Mouse (Mus musculus) heart, postnatal 0 days (tissue): ENCODE data around the gene Cadm2. TPM values are rescaled to one million over a fixed set of nuclear protein-coding genes. Genes with fewer than 3 reads are reported as not detected.

Source experiments
- ATAC-seq: fragments of 200-750 bp; cut with Nextera tagmentation; 2 replicates; pipeline ENCODE4 v1.8.0; 2017; ENCODE audit warnings: low read depth, moderate number of reproducible peaks, moderate library complexity; ENCODE audit not compliant: insufficient read depth
- DNase-seq: peaks from one replicate; pipeline ENCODE4 v3.0.0-alpha.2; 2016; ENCODE audit warnings: low spot score
- H3K27ac ChIP-seq: fragments of 300-500 bp; sonication (generic); 2 replicates; pipeline ENCODE4 v1.5.1; 2014; ENCODE audit warnings: low read depth, mild to moderate bottlenecking
- H3K27me3 ChIP-seq: fragments of 300-500 bp; sonication (generic); 2 replicates; pipeline ENCODE4 v1.6.1; 2014; ENCODE audit warnings: low read length, mixed read lengths; ENCODE audit not compliant: control insufficient read depth, insufficient read depth
- H3K36me3 ChIP-seq: fragments of 300-500 bp; sonication (generic); replicated peaks from 2 replicates; pipeline ENCODE4 v1.6.1; 2014; ENCODE audit warnings: low read length, mixed read lengths; ENCODE audit not compliant: control insufficient read depth, insufficient read depth
- H3K4me1 ChIP-seq: fragments of 300-500 bp; sonication (generic); 2 replicates; pipeline ENCODE4 v1.6.1; 2014; ENCODE audit warnings: antibody characterized with exemption; ENCODE audit not compliant: control insufficient read depth, insufficient read depth
- H3K4me2 ChIP-seq: fragments of 300-500 bp; sonication (generic); 2 replicates; pipeline ENCODE4 v1.6.1; 2014; ENCODE audit warnings: low read depth, mild to moderate bottlenecking, low read length, moderate library complexity
- H3K4me3 ChIP-seq: fragments of 300-500 bp; sonication (generic); 2 replicates; pipeline ENCODE4 v1.5.1; 2014; ENCODE audit warnings: low read depth, low read length
- H3K9ac ChIP-seq: fragments of 300-500 bp; sonication (generic); replicated peaks from 2 replicates; pipeline ENCODE4 v1.6.1; 2014; ENCODE audit warnings: low read depth, low read length, mixed read lengths
- H3K9me3 ChIP-seq: fragments of 300-500 bp; sonication (generic); replicated peaks from 2 replicates; pipeline ENCODE4 v1.6.1; 2016; ENCODE audit warnings: low read length; ENCODE audit not compliant: control insufficient read depth
- CTCF ChIP-seq: IDR thresholded peaks from 2 replicates; pipeline ENCODE4 v1.5.1; 2016; ENCODE audit warnings: antibody characterized with exemption, control low read depth, low read depth
- EP300 ChIP-seq: IDR thresholded peaks from 2 replicates; pipeline ENCODE4 v1.6.1; 2016; ENCODE audit warnings: antibody characterized with exemption, low read depth
- WGBS: fragments of 180-500 bp; shearing (Covaris S2); extraction: QIAGEN DNeasy Blood & Tissue Kit; methylation state at CpG from one replicate; pipeline ENCODE4 v1.1.7; 2014; 5-methylcytosine and 5-hydroxymethylcytosine counted together
- polyA plus RNA-seq: library from polyadenylated mRNA; unstranded; fragments of >200 nt; fragmentation: Nextera tagmentation; extraction: Ambion mirVana; gene quantifications from 2 replicates; pipeline ENCODE4 v1.2.1, GENCODE M21; 2015
- total RNA-seq: library from RNA; depleted of rRNA; stranded (reverse); fragments of >200 nt; gene quantifications from 2 replicates; pipeline ENCODE4 v1.2.3, GENCODE M21; 2014; ENCODE audit warnings: low replicate concordance

The Cadm2 gene
- total and polyA plus RNA-seq, 2 experiments from 2014 or later = 1.0 TPM; not detected in 1

DNA sequence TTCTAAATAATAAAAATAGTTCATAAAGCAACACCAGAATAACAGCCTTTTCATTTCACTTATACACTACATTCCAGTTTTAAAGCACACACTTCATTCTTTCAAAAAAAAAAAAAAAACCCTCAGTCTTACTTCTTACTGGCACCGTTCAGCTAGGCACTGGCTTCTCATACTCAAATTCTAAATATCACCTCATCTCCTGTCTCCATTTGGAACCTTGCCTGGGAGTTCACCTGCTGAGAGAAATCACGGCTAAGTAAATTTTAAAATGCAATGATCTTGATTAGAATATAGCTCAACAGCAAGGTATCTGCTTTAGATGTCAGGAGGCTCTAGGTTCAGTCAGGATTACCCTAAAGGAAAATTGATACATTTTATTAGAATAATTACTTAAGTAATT lies 210.2 kb downstream of the Cadm2 start:
- DNase-seq (no peak), ATAC-seq (no peak)
- Histone ChIP-seq H3K27ac (no peak overlapping the region), H3K4me2 (no peak overlapping the region), H3K4me1 (no peaks in the 10 kb centered on the region), H3K36me3 (no peaks in the 10 kb centered on the region), H3K9me3 (no peaks in the 10 kb centered on the region), H3K9ac (no peak overlapping the region), H3K4me3 (no peak overlapping the region), H3K27me3 (no peaks in the 10 kb centered on the region)
- TF ChIP-seq EP300 (no peak), CTCF (no peak)
- 48% methylated on average over 2 of the region's 2 CpGs for WGBS

DNA sequence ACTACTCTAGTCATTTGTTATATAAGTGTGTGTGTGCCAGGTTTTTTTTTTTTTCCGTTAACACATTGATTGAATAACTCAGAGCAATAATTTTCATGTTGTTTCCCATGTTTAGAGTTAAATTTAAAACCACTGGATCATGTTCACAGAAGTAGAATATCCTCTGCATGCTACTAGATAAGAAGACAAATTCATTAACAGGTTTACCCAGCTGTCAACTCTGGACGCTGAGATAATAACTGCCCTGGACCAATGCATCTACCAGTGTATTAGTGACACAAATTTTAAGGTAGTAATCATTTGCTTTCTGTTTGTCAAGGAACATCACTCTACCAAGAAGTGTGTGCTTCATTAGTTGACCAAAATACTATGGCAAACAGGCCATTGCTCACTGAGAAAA lies 253.0 kb downstream of the Cadm2 start:
- TF ChIP-seq CTCF (no peak), EP300 (no peak)
- H3K27ac ChIP-seq = no peak overlapping the region
- no peak overlapping the region for H3K9ac ChIP-seq
- no peak for ATAC-seq
- no peaks in the 10 kb centered on the region for H3K36me3 ChIP-seq
- H3K9me3 ChIP-seq = no peaks in the 10 kb centered on the region
- 62% methylated on average over 2 of the region's 2 CpGs for WGBS
- no peaks in the 10 kb centered on the region for H3K27me3 ChIP-seq
- H3K4me2 ChIP-seq = no peak overlapping the region
- DNase-seq = no peak
- H3K4me3 ChIP-seq = no peak overlapping the region
- H3K4me1 ChIP-seq = no peaks in the 10 kb centered on the region

DNA sequence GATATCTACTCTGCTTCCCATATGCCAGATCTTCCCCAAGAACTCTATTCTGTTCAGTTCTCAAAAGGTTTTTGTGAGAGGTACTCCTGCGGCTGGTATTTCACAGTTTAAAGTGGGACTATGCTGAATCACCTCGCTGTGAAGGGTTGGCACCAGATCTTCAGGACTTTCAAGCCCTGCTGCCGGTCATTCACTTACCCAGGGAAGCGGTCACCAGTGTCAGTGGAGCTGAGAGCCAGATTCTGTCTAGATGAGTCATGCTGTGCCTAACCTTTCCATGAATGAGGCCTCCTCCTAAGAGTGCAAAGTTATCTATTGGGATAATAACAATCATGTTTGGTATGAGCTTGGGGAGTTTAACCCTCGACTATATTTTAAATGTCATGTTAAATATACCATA lies 272.7 kb downstream of the Cadm2 start:
- no peaks in the 10 kb centered on the region for H3K9me3 ChIP-seq
- no peaks in the 10 kb centered on the region for H3K36me3 ChIP-seq
- WGBS = 54% methylated on average over 5 of the region's 5 CpGs
- ATAC-seq (no peak), DNase-seq (no peak)
- TF ChIP-seq EP300 (no peak), CTCF (no peak)
- H3K9ac ChIP-seq = no peak overlapping the region
- no peaks in the 10 kb centered on the region for H3K4me1 ChIP-seq
- H3K27ac ChIP-seq = no peak overlapping the region
- H3K4me3 ChIP-seq = no peak overlapping the region
- no peaks in the 10 kb centered on the region for H3K27me3 ChIP-seq
- no peak overlapping the region for H3K4me2 ChIP-seq

DNA sequence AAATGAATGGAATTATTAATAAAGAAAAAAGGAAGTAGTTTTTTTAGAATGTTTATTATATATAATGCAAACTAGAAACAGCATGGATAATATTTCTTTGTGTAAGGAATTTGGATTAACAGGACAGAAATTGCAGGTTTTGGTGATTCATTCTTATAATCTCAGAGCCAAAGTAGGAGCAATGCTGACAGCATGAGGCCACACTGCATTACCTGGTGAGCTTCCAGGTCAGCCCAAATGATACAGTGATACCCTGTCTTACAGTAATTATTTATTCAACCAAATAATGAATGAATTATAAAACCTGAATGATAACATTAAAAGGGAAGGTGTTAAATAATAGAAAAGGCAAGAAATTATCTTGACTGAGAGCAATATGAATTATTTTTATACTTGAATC lies 273.1 kb downstream of the Cadm2 start:
- no peak for DNase-seq
- no peaks in the 10 kb centered on the region for H3K27me3 ChIP-seq
- H3K4me1 ChIP-seq = no peaks in the 10 kb centered on the region
- no peak overlapping the region for H3K4me2 ChIP-seq
- no peak overlapping the region for H3K9ac ChIP-seq
- no peaks in the 10 kb centered on the region for H3K36me3 ChIP-seq
- no peak for ATAC-seq
- no peak overlapping the region for H3K4me3 ChIP-seq
- no peak overlapping the region for H3K27ac ChIP-seq
- TF ChIP-seq EP300 = no peak
- no peak for TF ChIP-seq CTCF
- no peaks in the 10 kb centered on the region for H3K9me3 ChIP-seq

DNA sequence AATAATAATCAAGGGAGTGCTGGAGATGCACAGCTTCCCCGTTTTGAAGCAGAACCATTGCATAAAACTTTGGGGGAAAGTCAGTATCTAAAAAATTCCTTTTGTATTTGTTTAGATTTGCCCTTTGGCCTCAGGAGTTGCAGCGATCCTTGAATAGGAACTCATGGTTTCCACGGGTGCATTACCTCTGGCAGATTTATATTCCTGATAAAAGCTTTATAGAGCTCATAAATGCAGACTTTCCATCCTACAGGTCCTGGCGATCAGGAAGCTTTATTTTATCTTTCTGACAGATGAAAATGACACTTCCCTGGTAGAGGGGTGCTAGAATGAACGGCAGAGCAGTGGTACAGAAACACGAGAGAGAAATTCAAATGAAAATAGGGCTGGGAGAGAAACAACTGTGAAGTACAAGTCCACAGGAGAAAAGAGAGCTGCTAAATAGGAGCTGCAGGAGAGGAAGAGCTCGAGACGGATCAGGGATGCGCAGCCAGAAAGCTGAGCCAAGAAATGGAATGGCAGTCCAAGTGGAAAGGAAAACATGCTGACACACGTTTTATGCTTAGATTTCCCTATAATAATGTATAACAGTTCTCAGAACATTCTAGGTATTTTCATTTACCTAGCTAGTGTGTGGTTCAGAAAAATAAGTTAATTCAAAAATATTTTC lies 274.0 kb downstream of the Cadm2 start:
- no peak overlapping the region for H3K27ac ChIP-seq
- no peaks in the 10 kb centered on the region for H3K4me1 ChIP-seq
- no peak overlapping the region for H3K4me3 ChIP-seq
- no peaks in the 10 kb centered on the region for H3K9me3 ChIP-seq
- TF ChIP-seq EP300 (no peak), CTCF (no peak)
- no peaks in the 10 kb centered on the region for H3K36me3 ChIP-seq
- DNase-seq (no peak), ATAC-seq (no peak)
- WGBS = 59% methylated on average over 10 of the region's 10 CpGs
- H3K27me3 ChIP-seq = no peaks in the 10 kb centered on the region
- H3K9ac ChIP-seq = no peak overlapping the region
- no peak overlapping the region for H3K4me2 ChIP-seq

GRCm38 (mm10) chr16:67344194-67344593 lies 276.5 kb downstream of the Cadm2 start:
- H3K27me3 ChIP-seq = no peaks in the 10 kb centered on the region
- WGBS = 65% methylated on average over 5 of the region's 5 CpGs
- no peak for DNase-seq
- TF ChIP-seq CTCF = no peak
- TF ChIP-seq EP300 = no peak
- no peak for ATAC-seq
- no peak overlapping the region for H3K4me3 ChIP-seq
- no peak overlapping the region for H3K27ac ChIP-seq
- no peak overlapping the region for H3K4me2 ChIP-seq
- no peak overlapping the region for H3K9ac ChIP-seq
- H3K9me3 ChIP-seq = no peaks in the 10 kb centered on the region
- no peaks in the 10 kb centered on the region for H3K36me3 ChIP-seq
- no peaks in the 10 kb centered on the region for H3K4me1 ChIP-seq
